Mouse (Mus musculus): ENCODE measurements at regions not wholly inside any gene's neighbourhood (a gene's known extent, or its start where the extent isn't known, plus 50 kb on each side); places are given as distances from the start of the nearest gene placed in this dataset.

DNA sequence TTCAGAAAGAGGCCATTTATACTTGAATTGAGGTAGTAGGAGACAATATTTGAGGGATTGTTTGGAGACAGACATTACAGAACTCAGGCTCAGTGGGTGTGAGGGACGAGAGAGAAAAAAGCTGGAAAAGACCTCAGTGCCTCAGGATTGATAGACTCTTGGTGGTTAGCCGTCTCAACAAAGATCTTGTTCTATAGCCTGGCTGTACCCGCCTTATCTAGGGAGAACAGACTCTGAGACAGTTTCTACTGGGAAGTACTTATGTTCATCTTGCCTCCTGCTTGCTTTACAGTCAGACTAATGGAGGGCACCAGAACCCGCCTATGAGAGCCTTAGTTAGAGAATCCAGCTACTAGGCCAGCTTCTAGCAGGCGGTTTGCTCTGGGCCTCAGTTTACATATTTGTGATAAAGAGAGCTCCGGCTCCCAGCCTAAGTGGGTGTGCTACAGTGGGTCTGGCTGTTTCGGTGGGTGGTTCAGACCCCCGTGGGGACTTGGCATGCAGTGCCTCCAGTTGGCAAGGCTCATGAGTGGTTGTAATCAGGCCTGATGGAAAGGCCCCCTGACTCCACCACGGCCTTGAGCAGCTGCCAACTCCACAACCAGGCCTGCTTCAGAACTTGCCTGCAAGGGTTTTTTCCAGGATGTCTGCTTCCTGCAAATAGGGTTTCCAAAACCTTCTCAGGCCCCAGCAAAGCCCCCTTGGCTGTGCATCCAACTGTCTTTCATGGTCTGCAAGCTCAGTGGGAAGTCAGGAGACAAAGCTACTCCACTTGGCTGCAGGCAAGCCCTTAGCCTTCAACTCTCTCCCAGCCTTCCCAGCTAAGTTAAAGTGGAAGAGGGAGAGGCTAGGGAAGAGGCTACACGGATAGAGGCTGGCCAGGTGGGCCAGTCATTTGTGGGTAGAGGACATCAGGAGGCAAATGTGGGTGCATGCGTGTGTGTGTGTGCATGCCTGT is 124.1 kb downstream of the Zfp36l1 start:
- no peak for TF ChIP-seq CTCF (IDR thresholded peaks at IDR 0.05; ENCODE audit: low read depth)
- TF ChIP-seq EP300 (optimal IDR thresholded peaks at IDR 0.05) = no peak

Measured in stomach, postnatal 0 days (tissue).